Mouse (Mus musculus) olfactory bulb, adult 2 months (tissue): ENCODE results near the gene Tex264.

Experiments
- CTCF ChIP-seq: fragments of 200-500 bp; IDR thresholded peaks from 2 replicates; pipeline ENCODE4 v1.5.1; 2012; ENCODE audit warnings: low read depth, mild to moderate bottlenecking, low read length, moderate library complexity; ENCODE audit not compliant: insufficient read depth
- POLR2A ChIP-seq: fragments of 200-500 bp; IDR thresholded peaks from 2 replicates; pipeline ENCODE4 v1.6.1; 2012; ENCODE audit warnings: mild to moderate bottlenecking, low read depth, low read length, moderate library complexity; ENCODE audit not compliant: insufficient read depth

DNA sequence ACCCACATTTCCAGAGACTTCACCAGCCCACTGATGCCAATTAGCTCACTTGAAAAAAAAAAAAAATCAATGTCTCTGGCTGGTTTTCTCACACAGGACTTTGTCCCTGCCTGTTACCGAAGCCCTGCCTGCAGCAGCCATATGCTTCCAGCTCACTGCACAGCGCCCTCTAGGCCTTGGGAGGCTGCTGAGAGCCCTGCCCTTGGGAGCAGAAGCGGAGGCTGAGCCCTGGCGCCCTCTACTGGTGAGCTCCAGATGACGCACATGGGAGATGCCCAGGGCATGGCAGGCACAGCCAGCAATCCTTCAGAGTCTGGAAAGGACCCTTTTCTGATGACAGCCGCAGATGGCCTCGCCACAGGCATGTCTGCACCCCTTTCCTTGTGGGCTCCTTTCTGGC lies 42.6 kb downstream of the Tex264 start:
- TF ChIP-seq POLR2A (no peak), CTCF (peak; percentile 93)
